Mouse (Mus musculus): ENCODE data around the gene Uox. TPM values are rescaled to one million over a fixed set of nuclear protein-coding genes. Genes with fewer than 3 reads are reported as not detected.

The Uox gene
- polyA plus RNA-seq, 1 experiment, result not detected

- no peak for TF ChIP-seq MAX (IDR thresholded peaks at IDR 0.05; ENCODE audit: low read depth)
- no peak for TF ChIP-seq POLR2A (IDR thresholded peaks at IDR 0.05; ENCODE audit: insufficient read length, low read depth)
- no peak for TF ChIP-seq USF1 (IDR thresholded peaks at IDR 0.05; ENCODE audit: low read depth)
- Histone ChIP-seq H3K27me3 (ENCODE audit: control insufficient read depth, insufficient read depth, insufficient read length) (no peaks in the 10 kb centered on the region), H3ac (ENCODE audit: control insufficient read depth, insufficient read length) (no peak overlapping the region), H3K79me2 (ENCODE audit: control insufficient read depth, insufficient read depth) (no peaks in the 10 kb centered on the region), H3K4me3 (no peak overlapping the region), H3K36me3 (ENCODE audit: control insufficient read depth, insufficient read depth) (no peaks in the 10 kb centered on the region), H3K4me2 (ENCODE audit: low read depth) (no peak overlapping the region)
These were observed 29.5 kb upstream of the Uox start for GRCm38 (mm10) chr3:146540521-146541273.

- no peak for TF ChIP-seq REST (IDR thresholded peaks at IDR 0.05; ENCODE audit: insufficient read depth, insufficient read length)
- no peak for TF ChIP-seq MYOG (IDR thresholded peaks at IDR 0.05; ENCODE audit: control insufficient read depth in 1 of 3, insufficient read depth in 1 of 3, insufficient read length in 2 of 3, low read depth in 2 of 3)
- no peak for TF ChIP-seq E2F4 (IDR thresholded peaks at IDR 0.05; ENCODE audit: insufficient read depth)
- no peak for TF ChIP-seq MYOD1 (IDR thresholded peaks at IDR 0.05; ENCODE audit: control insufficient read depth in 1 of 3, insufficient read length in 2 of 3, low read depth in 2 of 3)
- TF ChIP-seq TCF3 (IDR thresholded peaks at IDR 0.05; ENCODE audit: insufficient read length, low read depth), result no peak
- TF ChIP-seq POLR2A (IDR thresholded peaks at IDR 0.05; ENCODE audit: insufficient read length, low read depth), result no peak
- no peak for TF ChIP-seq CEBPB (IDR thresholded peaks at IDR 0.05; ENCODE audit: insufficient read depth, poor library complexity, severe bottlenecking)
- no peak for TF ChIP-seq USF1 (IDR thresholded peaks at IDR 0.05; ENCODE audit: low read depth)
- TF ChIP-seq MAX (IDR thresholded peaks at IDR 0.05; ENCODE audit: low read depth), result no peak
- no peak for TF ChIP-seq SRF (IDR thresholded peaks at IDR 0.05; ENCODE audit: control insufficient read depth, insufficient read length, low read depth)
- TF ChIP-seq TCF12 (IDR thresholded peaks at IDR 0.05; ENCODE audit: insufficient read depth, poor library complexity, severe bottlenecking), result no peak
- no peak for TF ChIP-seq POLR2AphosphoS2 (IDR thresholded peaks at IDR 0.05; ENCODE audit: insufficient read length, low read depth)
- H3K4me3 ChIP-seq, result no peak overlapping the region
- H3K79me2 ChIP-seq (ENCODE audit: control insufficient read depth, insufficient read depth), result no peaks in the 10 kb centered on the region
- no peak overlapping the region for H3K4me2 ChIP-seq (ENCODE audit: low read depth)
- no peaks in the 10 kb centered on the region for H3K27me3 ChIP-seq (ENCODE audit: control insufficient read depth, insufficient read depth, insufficient read length)
- no peaks in the 10 kb centered on the region for H3K36me3 ChIP-seq (ENCODE audit: control insufficient read depth, insufficient read depth)
- no peak overlapping the region for H3ac ChIP-seq (ENCODE audit: control insufficient read depth, insufficient read length)
These were observed 26.6 kb upstream of the Uox start for GRCm38 (mm10) chr3:146543632-146544031.

GRCm38 (mm10) chr3:146554816-146555215, 15.4 kb upstream of the Uox start:
- TF ChIP-seq TCF12 (IDR thresholded peaks at IDR 0.05; ENCODE audit: insufficient read depth, poor library complexity, severe bottlenecking) (no peak), CEBPB (IDR thresholded peaks at IDR 0.05; ENCODE audit: insufficient read depth, poor library complexity, severe bottlenecking) (no peak)
- no peaks in the 10 kb centered on the region for H3K79me2 ChIP-seq (ENCODE audit: control insufficient read depth, insufficient read depth)
- no peaks in the 10 kb centered on the region for H3K36me3 ChIP-seq (ENCODE audit: control insufficient read depth, insufficient read depth)
- H3K4me2 ChIP-seq (ENCODE audit: low read depth), result no peak overlapping the region
- no peak overlapping the region for H3ac ChIP-seq (ENCODE audit: control insufficient read depth, insufficient read length)
- no peak overlapping the region for H3K4me3 ChIP-seq
- H3K27me3 ChIP-seq (ENCODE audit: control insufficient read depth, insufficient read depth, insufficient read length), result no peaks in the 10 kb centered on the region

GRCm38 (mm10) chr3:146556567-146556966, 13.7 kb upstream of the Uox start:
- no peak overlapping the region for H3ac ChIP-seq (ENCODE audit: control insufficient read depth, insufficient read length)
- no peaks in the 10 kb centered on the region for H3K79me2 ChIP-seq (ENCODE audit: control insufficient read depth, insufficient read depth)
- TF ChIP-seq MYOG (IDR thresholded peaks at IDR 0.05; ENCODE audit: control insufficient read depth in 1 of 3, insufficient read depth in 1 of 3, insufficient read length in 2 of 3, low read depth in 2 of 3), result no peak
- TF ChIP-seq POLR2A (IDR thresholded peaks at IDR 0.05; ENCODE audit: insufficient read length, low read depth), result no peak
- TF ChIP-seq CEBPB (IDR thresholded peaks at IDR 0.05; ENCODE audit: insufficient read depth, poor library complexity, severe bottlenecking), result no peak
- TF ChIP-seq SRF (IDR thresholded peaks at IDR 0.05; ENCODE audit: control insufficient read depth, insufficient read length, low read depth), result no peak
- TF ChIP-seq POLR2AphosphoS2 (IDR thresholded peaks at IDR 0.05; ENCODE audit: insufficient read length, low read depth), result no peak
- TF ChIP-seq REST (IDR thresholded peaks at IDR 0.05; ENCODE audit: insufficient read depth, insufficient read length), result no peak
- no peak for TF ChIP-seq TCF3 (IDR thresholded peaks at IDR 0.05; ENCODE audit: insufficient read length, low read depth)
- TF ChIP-seq MYOD1 (IDR thresholded peaks at IDR 0.05; ENCODE audit: control insufficient read depth in 1 of 3, insufficient read length in 2 of 3, low read depth in 2 of 3), result no peak
- no peak for TF ChIP-seq USF1 (IDR thresholded peaks at IDR 0.05; ENCODE audit: low read depth)
- TF ChIP-seq TCF12 (IDR thresholded peaks at IDR 0.05; ENCODE audit: insufficient read depth, poor library complexity, severe bottlenecking), result no peak
- no peak for TF ChIP-seq MAX (IDR thresholded peaks at IDR 0.05; ENCODE audit: low read depth)
- no peak for TF ChIP-seq E2F4 (IDR thresholded peaks at IDR 0.05; ENCODE audit: insufficient read depth)
- H3K4me2 ChIP-seq (ENCODE audit: low read depth), result no peak overlapping the region
- H3K36me3 ChIP-seq (ENCODE audit: control insufficient read depth, insufficient read depth), result no peaks in the 10 kb centered on the region
- H3K4me3 ChIP-seq, result no peak overlapping the region
- H3K27me3 ChIP-seq (ENCODE audit: control insufficient read depth, insufficient read depth, insufficient read length), result no peaks in the 10 kb centered on the region

- Histone ChIP-seq H3K4me3 (no peak overlapping the region), H3K36me3 (ENCODE audit: control insufficient read depth, insufficient read depth) (no peaks in the 10 kb centered on the region), H3K4me2 (ENCODE audit: low read depth) (no peak overlapping the region), H3ac (ENCODE audit: control insufficient read depth, insufficient read length) (no peak overlapping the region), H3K27me3 (ENCODE audit: control insufficient read depth, insufficient read depth, insufficient read length) (no peaks in the 10 kb centered on the region), H3K79me2 (ENCODE audit: control insufficient read depth, insufficient read depth) (no peaks in the 10 kb centered on the region)
- TF ChIP-seq MYOD1 (IDR thresholded peaks at IDR 0.05; ENCODE audit: control insufficient read depth in 1 of 3, insufficient read length in 2 of 3, low read depth in 2 of 3) (no peak), MYOG (IDR thresholded peaks at IDR 0.05; ENCODE audit: control insufficient read depth in 1 of 3, insufficient read depth in 1 of 3, insufficient read length in 2 of 3, low read depth in 2 of 3) (no peak), REST (IDR thresholded peaks at IDR 0.05; ENCODE audit: insufficient read depth, insufficient read length) (no peak), TCF3 (IDR thresholded peaks at IDR 0.05; ENCODE audit: insufficient read length, low read depth) (no peak), USF1 (IDR thresholded peaks at IDR 0.05; ENCODE audit: low read depth) (no peak), MAX (IDR thresholded peaks at IDR 0.05; ENCODE audit: low read depth) (no peak), POLR2A (IDR thresholded peaks at IDR 0.05; ENCODE audit: insufficient read length, low read depth) (no peak), SRF (IDR thresholded peaks at IDR 0.05; ENCODE audit: control insufficient read depth, insufficient read length, low read depth) (no peak), POLR2AphosphoS2 (IDR thresholded peaks at IDR 0.05; ENCODE audit: insufficient read length, low read depth) (no peak), E2F4 (IDR thresholded peaks at IDR 0.05; ENCODE audit: insufficient read depth) (no peak), TCF12 (IDR thresholded peaks at IDR 0.05; ENCODE audit: insufficient read depth, poor library complexity, severe bottlenecking) (no peak), CEBPB (IDR thresholded peaks at IDR 0.05; ENCODE audit: insufficient read depth, poor library complexity, severe bottlenecking) (no peak)
These were observed 12.7 kb upstream of the Uox start for GRCm38 (mm10) chr3:146557507-146557906.
